Mouse (Mus musculus) monocyte, adult 59 days (primary cell): ENCODE measurements around the gene Nod2. TPM values are rescaled to one million over a fixed set of nuclear protein-coding genes. Genes with fewer than 3 reads are reported as not detected.

Source experiments
- total RNA-seq, 2 experiments: library from RNA; stranded (reverse); gene quantifications; one replicate each; pipeline ENCODE4 v1.2.4; 2023

The Nod2 gene
- 10 to 100 TPM; 35.5 to 38.2 TPM for total RNA-seq

GRCm38 (mm10) chr8:88646837-88647778 is at the start of gene Nod2:
Gene Nod2 (plus strand): TSS chr8:88647315.

GRCm38 (mm10) chr8:88635474-88636397 is 11.4 kb upstream of the Nod2 start, which contains the start of gene Snx20:
Gene Snx20 (minus strand): TSS chr8:88636128.

GRCm38 (mm10) chr8:88696721-88697641 is 49.9 kb downstream of the Nod2 start, which contains the start of gene Cyld:
Gene Cyld (plus strand): TSS chr8:88697028.

Other genes with a start within 250 kb of the Nod2 start
- not detected for gene Nkd1, start 126.0 kb upstream of the Nod2 start, total RNA-seq
- gene Snx20, start 11.2 kb upstream of the Nod2 start, total RNA-seq: 100 to 1,000 TPM; 128 to 145 TPM
- gene Cyld, start 49.7 kb downstream of the Nod2 start, total RNA-seq: 10 to 100 TPM; 62.5 to 66.7 TPM